Mouse (Mus musculus) embryonic facial prominence, embryonic 14.5 days (tissue): Measurements from ENCODE around the gene Gm20388. TPM values are rescaled to one million over a fixed set of nuclear protein-coding genes. Genes with fewer than 3 reads are reported as not detected.

Experiments
- ATAC-seq: fragments of 200-750 bp; cut with Nextera tagmentation; 2 replicates; pipeline ENCODE4 v1.8.0; 2017; ENCODE audit warnings: low read depth, moderate number of reproducible peaks, moderate TSS enrichment
- DNase-seq: peaks from one replicate; pipeline ENCODE4 v3.0.0-alpha.2; 2015; ENCODE audit warnings: low spot score
- H3K27ac ChIP-seq: fragments of 300-500 bp; sonication (generic); replicated peaks from 2 replicates; pipeline ENCODE4 v1.5.1; 2014; ENCODE audit warnings: low read depth, mild to moderate bottlenecking, low read length, moderate library complexity
- H3K27me3 ChIP-seq: fragments of 300-500 bp; sonication (generic); replicated peaks from 2 replicates; pipeline ENCODE4 v1.6.1; 2014; ENCODE audit warnings: low read length; ENCODE audit not compliant: control insufficient read depth, insufficient read depth
- H3K36me3 ChIP-seq: fragments of 300-500 bp; sonication (generic); 2 replicates; pipeline ENCODE4 v1.6.1; 2014; ENCODE audit warnings: low read length, mixed read lengths; ENCODE audit not compliant: control insufficient read depth, insufficient read depth
- H3K4me1 ChIP-seq: fragments of 300-500 bp; sonication (generic); 2 replicates; pipeline ENCODE4 v1.6.1; 2014; ENCODE audit warnings: antibody characterized with exemption, low read length; ENCODE audit not compliant: control insufficient read depth, insufficient read depth
- H3K4me2 ChIP-seq: fragments of 300-500 bp; sonication (generic); 2 replicates; pipeline ENCODE4 v1.6.1; 2014; ENCODE audit warnings: low read depth, mild to moderate bottlenecking, low read length, moderate library complexity, mixed read lengths
- H3K4me3 ChIP-seq: fragments of 300-500 bp; sonication (generic); 2 replicates; pipeline ENCODE4 v1.5.1; 2014; ENCODE audit warnings: low read depth, mild to moderate bottlenecking, low read length
- H3K9ac ChIP-seq: fragments of 300-500 bp; sonication (generic); 2 replicates; pipeline ENCODE4 v1.6.1; 2014; ENCODE audit warnings: low read depth, mild to moderate bottlenecking, low read length, moderate library complexity, mixed read lengths
- H3K9me3 ChIP-seq: fragments of 300-500 bp; sonication (generic); 2 replicates; pipeline ENCODE4 v1.6.1; 2016; ENCODE audit warnings: low read length; ENCODE audit not compliant: control insufficient read depth
- WGBS: fragments of 180-500 bp; shearing (Covaris S2); extraction: QIAGEN DNeasy Blood & Tissue Kit; methylation state at CpG from one replicate; pipeline ENCODE4 v1.1.7; 2014; 5-methylcytosine and 5-hydroxymethylcytosine counted together
- polyA plus RNA-seq: library from polyadenylated mRNA; unstranded; fragments of >200 nt; fragmentation: Nextera tagmentation; extraction: Ambion mirVana; gene quantifications from 2 replicates; pipeline ENCODE4 v1.2.1, GENCODE M21; 2014

The Gm20388 gene
- polyA plus RNA-seq, 1 experiment from 2014 or later: not detected

GRCm38 (mm10) chr8:123155177-123155576 lies 3244.5 kb downstream of the Gm20388 start:
- no peak for DNase-seq
- no peak overlapping the region for H3K4me2 ChIP-seq
- no peaks in the 10 kb centered on the region for H3K27me3 ChIP-seq
- H3K27ac ChIP-seq: no peak overlapping the region
- H3K9me3 ChIP-seq: no peaks in the 10 kb centered on the region
- 57% methylated on average over 5 of the region's 5 CpGs for WGBS
- H3K36me3 ChIP-seq: no peaks in the 10 kb centered on the region
- ATAC-seq: no peak
- H3K9ac ChIP-seq: no peak overlapping the region
- H3K4me3 ChIP-seq: no peak overlapping the region
- peaks cover 15% of the 10 kb centered on the region; the same call in 1 of the 2 replicates for H3K4me1 ChIP-seq

GRCm38 (mm10) chr8:123156070-123156773 lies 3245.6 kb downstream of the Gm20388 start:
- Histone ChIP-seq H3K36me3 (no peaks in the 10 kb centered on the region), H3K27me3 (no peaks in the 10 kb centered on the region), H3K9me3 (no peaks in the 10 kb centered on the region), H3K4me3 (no peak overlapping the region), H3K27ac (peak overlapping the region; percentile 54), H3K4me1 (peaks cover 15% of the 10 kb centered on the region; the same call in 1 of the 2 replicates), H3K4me2 (no peak overlapping the region), H3K9ac (no peak overlapping the region)
- peak; percentile 52 for DNase-seq
- ATAC-seq: peak; percentile 41; the same call in 1 of the 2 replicates
- WGBS: 69% methylated on average over 9 of the region's 9 CpGs

- peak within 1 kb of the TSS; percentile 53 for H3K27ac ChIP-seq
- H3K4me3 ChIP-seq: peak within 1 kb of the TSS; percentile 17
- ATAC-seq (peak; percentile 75), DNase-seq (peak; percentile 64)
- no peaks in the 10 kb centered on the region for H3K27me3 ChIP-seq
- H3K36me3 ChIP-seq: no peaks in the 10 kb centered on the region
- H3K4me2 ChIP-seq: peak within 1 kb of the TSS; percentile 45
- WGBS: 25% methylated on average over 13 of the region's 13 CpGs
- peaks cover 15% of the 10 kb centered on the region; the same call in 1 of the 2 replicates for H3K4me1 ChIP-seq
- no peaks in the 10 kb centered on the region for H3K9me3 ChIP-seq
- H3K9ac ChIP-seq: 0 out of 2 replicates have a peak within 1 kb of the TSS, but pooled peaks have one; percentile 2
These were observed 3247.3 kb downstream of the Gm20388 start, which contains the start of gene Sult5a1 for GRCm38 (mm10) chr8:123157888-123158465. Gene Sult5a1, minus strand, starts transcription at chr8:123158315.

- no peak overlapping the region for H3K9ac ChIP-seq
- 50% methylated on average over 3 of the region's 3 CpGs for WGBS
- no peak overlapping the region for H3K27ac ChIP-seq
- no peaks in the 10 kb centered on the region for H3K36me3 ChIP-seq
- H3K4me3 ChIP-seq: no peak overlapping the region
- no peak overlapping the region for H3K4me2 ChIP-seq
- no peak for DNase-seq
- no peaks in the 10 kb centered on the region for H3K27me3 ChIP-seq
- no peak for ATAC-seq
- H3K4me1 ChIP-seq: peaks cover 10% of the 10 kb centered on the region
- H3K9me3 ChIP-seq: no peaks in the 10 kb centered on the region
These were observed 3270.8 kb downstream of the Gm20388 start for GRCm38 (mm10) chr8:123181391-123181790.

- ATAC-seq: peak; percentile 35; the same call in 1 of the 2 replicates
- Histone ChIP-seq H3K9ac (0 out of 2 replicates have a peak within 1 kb of the TSS, but pooled peaks have one; percentile 9), H3K27me3 (no peaks in the 10 kb centered on the region), H3K27ac (peak within 1 kb of the TSS; percentile 72), H3K4me2 (no peak within 1 kb of the TSS), H3K4me3 (no peak within 1 kb of the TSS), H3K36me3 (no peaks in the 10 kb centered on the region), H3K4me1 (peaks cover 21% of the 10 kb centered on the region), H3K9me3 (no peaks in the 10 kb centered on the region)
- 15% methylated on average over 17 of the region's 19 CpGs for WGBS
- peak; percentile 69 for DNase-seq
These were observed 3275.1 kb downstream of the Gm20388 start, which contains the start of gene Dpep1 for GRCm38 (mm10) chr8:123185566-123186409. Gene Dpep1, plus strand, starts transcription at chr8:123186242.

GRCm38 (mm10) chr8:123188006-123188405 lies 3277.4 kb downstream of the Gm20388 start:
- no peaks in the 10 kb centered on the region for H3K36me3 ChIP-seq
- H3K27ac ChIP-seq: no peak overlapping the region
- no peak for ATAC-seq
- peak; percentile 39 for DNase-seq
- no peak overlapping the region for H3K4me2 ChIP-seq
- H3K9me3 ChIP-seq: no peaks in the 10 kb centered on the region
- no peaks in the 10 kb centered on the region for H3K27me3 ChIP-seq
- H3K4me3 ChIP-seq: no peak overlapping the region
- no peak overlapping the region for H3K9ac ChIP-seq
- H3K4me1 ChIP-seq: peaks cover 21% of the 10 kb centered on the region
- 69% methylated on average over 2 of the region's 2 CpGs for WGBS

GRCm38 (mm10) chr8:123188841-123189240 lies 3278.2 kb downstream of the Gm20388 start:
- peaks cover 21% of the 10 kb centered on the region for H3K4me1 ChIP-seq
- WGBS: 70% methylated on average over 7 of the region's 7 CpGs

GRCm38 (mm10) chr8:123190678-123191077 lies 3280.0 kb downstream of the Gm20388 start:
- Histone ChIP-seq H3K4me3 (no peak overlapping the region), H3K4me2 (peak overlapping the region; percentile 35), H3K9me3 (no peaks in the 10 kb centered on the region), H3K9ac (peak overlapping the region; percentile 47; the same call in 1 of the 2 replicates), H3K27me3 (no peaks in the 10 kb centered on the region), H3K4me1 (peaks cover 18% of the 10 kb centered on the region), H3K27ac (no peak overlapping the region), H3K36me3 (no peaks in the 10 kb centered on the region)
- ATAC-seq (peak; percentile 78), DNase-seq (peak; percentile 92)
- 2% methylated on average over 9 of the region's 9 CpGs for WGBS

More at GRCm38 (mm10) chr8:123188841-123189240, 3278.2 kb downstream of the Gm20388 start:
- no peaks in the 10 kb centered on the region for H3K36me3 ChIP-seq
- H3K4me2 ChIP-seq: no peak overlapping the region
- no peak overlapping the region for H3K4me3 ChIP-seq
- no peaks in the 10 kb centered on the region for H3K9me3 ChIP-seq
- ATAC-seq: no peak
- H3K27ac ChIP-seq: no peak overlapping the region
- H3K9ac ChIP-seq: no peak overlapping the region
- no peak for DNase-seq
- H3K27me3 ChIP-seq: no peaks in the 10 kb centered on the region
